Mouse (Mus musculus) monocyte, adult 5-6 weeks (primary cell): ENCODE measurements around the gene Hepacam. TPM values are rescaled to one million over a fixed set of nuclear protein-coding genes. Genes with fewer than 3 reads are reported as not detected.
A peak's percentile ranks its signal among the peaks of the same experiment; 100 is the strongest.

Experiments
- ATAC-seq: fragments of 153-309, 156-312 bp; replicated peaks from 2 replicates; pipeline ENCODE4 v1.8.0; 2017; ENCODE audit warnings: mild to moderate bottlenecking; ENCODE audit not compliant: low TSS enrichment, insufficient number of reproducible peaks, severe bottlenecking, poor library complexity, low FRiP score
- total RNA-seq: library from RNA; stranded (forward); fragments of 200-1000, 200-491, 200-594 nt; gene quantifications from 3 replicates; pipeline ENCODE4 v1.2.3, GENCODE M21; 2017

The Hepacam gene
- total RNA-seq, 1 experiment from 2014 or later, result not detected

DNA sequence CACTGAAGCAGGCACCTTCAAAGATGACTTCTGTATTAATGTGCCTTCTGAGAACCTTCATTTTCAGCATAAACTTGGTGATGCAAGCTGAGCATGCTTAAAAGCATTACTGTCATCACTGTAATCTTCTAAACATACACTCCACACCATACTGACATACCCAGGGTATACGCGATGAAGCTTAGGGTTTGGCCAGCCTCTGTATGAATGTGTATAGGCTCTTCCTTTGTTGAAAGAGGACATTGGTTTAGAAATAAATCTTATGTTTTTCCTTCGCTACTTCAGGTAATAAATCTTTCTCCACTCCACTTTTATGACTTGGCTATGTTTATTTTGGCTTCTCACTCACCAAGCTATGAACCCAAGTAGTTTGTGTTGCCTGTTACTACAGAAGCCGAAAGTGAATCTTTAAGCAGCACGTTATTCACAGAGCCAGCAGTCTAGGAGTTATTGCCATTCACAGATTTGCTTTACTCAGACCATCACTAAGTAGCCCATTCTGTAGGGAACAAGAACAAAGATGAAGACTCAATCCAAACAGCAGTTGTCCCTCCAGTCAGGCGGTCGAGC, 4.2 kb downstream of the Hepacam start:
- ATAC-seq, result no peak

DNA sequence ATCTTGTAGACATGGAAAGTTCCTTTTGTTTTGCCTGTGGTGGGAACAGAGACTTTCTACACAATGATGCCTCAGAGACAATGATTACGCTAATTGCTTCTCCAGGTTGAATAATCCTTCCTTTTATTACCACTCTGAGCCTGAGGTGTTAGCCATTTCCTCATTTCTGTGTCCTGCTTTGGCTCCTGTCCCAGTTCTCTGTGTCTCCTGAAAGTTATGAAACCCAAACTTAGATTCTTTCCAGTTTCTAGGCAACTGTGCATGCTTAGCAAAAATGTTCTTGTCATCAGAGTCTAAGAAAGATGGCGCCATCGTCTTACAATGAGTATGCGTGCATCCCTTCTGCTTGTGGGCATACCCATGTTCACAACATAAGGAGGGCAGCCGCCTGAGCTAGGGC, 8.6 kb downstream of the Hepacam start:
- ATAC-seq, result no peak

DNA sequence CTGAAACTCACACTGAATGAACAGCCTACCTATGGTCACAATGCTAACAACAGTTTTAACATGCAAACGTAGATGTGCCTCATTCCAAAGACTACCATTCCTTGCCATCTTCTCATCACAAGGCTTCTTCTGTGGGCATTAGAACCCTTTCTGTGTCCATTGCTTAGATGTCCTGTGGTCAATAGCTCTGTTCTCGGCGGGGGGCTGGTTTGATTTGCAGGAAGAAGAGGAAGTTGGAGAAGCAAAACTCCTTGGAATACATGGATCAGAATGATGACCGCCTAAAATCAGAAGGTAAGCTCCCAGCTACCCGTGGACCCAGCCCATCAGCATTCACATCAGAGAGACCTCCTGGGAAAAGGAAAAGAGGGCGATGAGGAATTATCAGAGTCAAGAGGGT, 16.0 kb downstream of the Hepacam start:
- ATAC-seq, result no peak

DNA sequence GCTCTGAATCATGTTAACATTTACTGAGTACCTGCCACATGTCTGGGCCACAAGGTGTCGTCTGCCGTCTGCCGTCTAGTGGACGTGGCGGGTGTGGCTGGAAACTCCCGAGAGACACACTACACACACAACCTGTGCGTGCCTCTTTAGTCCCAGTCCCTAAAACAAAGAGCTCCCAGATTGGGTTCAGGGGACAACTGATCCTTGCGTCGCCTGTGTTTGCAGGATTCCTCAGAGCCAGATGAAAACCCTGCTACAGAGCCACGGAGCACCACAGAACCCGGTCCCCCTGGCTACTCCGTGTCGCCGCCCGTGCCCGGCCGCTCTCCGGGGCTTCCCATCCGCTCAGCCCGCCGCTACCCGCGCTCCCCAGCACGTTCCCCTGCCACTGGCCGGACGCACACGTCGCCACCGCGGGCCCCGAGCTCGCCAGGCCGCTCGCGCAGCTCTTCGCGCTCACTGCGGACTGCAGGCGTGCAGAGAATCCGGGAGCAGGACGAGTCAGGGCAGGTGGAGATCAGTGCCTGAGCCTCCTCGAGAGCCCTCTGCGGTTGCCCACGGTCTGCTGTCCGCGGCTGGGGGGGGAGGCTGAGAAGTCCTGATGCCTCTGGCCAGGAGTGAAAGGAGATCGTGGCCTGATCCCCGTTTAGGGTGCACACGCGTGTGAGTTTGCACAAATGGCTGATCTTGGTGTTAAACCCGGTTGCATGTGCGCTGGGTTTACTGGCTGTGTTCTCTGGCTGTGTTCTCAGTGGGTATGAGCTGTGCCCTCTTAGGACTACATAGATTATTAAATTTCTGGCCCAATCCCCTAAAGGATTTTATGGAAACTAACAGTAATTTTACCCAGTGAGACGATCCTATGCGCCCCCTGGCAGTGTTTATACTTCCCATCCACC, 17.4 kb downstream of the Hepacam start:
- no peak for ATAC-seq

GRCm38 (mm10) chr9:37390891-37391290, 23.7 kb downstream of the Hepacam start:
- no peak for ATAC-seq

DNA sequence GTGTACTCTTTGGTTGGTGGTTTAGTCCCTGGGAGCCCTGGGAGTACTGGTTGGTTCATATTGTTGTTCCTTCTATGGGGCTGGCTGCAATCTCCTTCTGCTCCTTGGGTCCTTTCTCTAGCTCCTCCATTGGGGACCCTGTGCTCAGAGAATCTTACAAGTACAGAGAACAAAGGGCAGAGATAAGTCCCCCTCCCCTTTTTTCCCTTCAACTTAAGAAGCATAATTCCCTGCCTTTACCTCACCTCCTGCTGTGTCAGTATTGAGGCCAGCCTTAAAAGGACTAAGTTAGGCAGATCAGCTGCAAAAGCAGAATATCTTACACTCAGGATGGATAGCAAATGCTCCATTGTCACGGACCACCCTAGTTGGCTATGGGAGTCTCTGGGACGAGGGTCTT, 24.9 kb downstream of the Hepacam start:
- no peak for ATAC-seq

GRCm38 (mm10) chr9:37393482-37394131, 26.5 kb downstream of the Hepacam start:
- no peak for ATAC-seq

DNA sequence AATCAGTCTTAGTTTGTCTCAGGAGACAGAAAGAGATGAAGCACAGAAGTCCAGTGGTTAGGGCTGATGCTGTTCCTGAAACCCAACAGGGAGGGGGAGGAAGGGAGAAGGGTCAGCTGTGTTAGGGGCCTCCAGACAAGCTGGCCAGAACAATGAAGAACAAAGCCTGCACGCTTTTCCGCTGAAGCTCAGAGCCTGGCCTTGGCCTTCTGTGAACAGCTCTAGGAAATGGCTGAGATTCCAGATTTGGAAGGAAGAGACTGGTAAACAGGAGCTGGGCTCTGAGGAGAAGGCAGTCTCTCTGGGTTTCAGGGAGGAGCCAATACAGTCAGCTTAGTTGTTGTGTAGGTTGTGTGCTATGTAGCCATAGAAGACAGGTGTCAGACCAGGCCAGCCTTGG, 33.4 kb downstream of the Hepacam start:
- no peak for ATAC-seq

- no peak for ATAC-seq
These were observed 34.7 kb downstream of the Hepacam start, which contains the start of gene Robo4 for GRCm38 (mm10) chr9:37401802-37402201. Robo4 (plus strand) TSS chr9:37401897.

GRCm38 (mm10) chr9:37402501-37402900, 35.4 kb downstream of the Hepacam start:
- no peak; the same call in 1 of the 2 replicates for ATAC-seq

DNA sequence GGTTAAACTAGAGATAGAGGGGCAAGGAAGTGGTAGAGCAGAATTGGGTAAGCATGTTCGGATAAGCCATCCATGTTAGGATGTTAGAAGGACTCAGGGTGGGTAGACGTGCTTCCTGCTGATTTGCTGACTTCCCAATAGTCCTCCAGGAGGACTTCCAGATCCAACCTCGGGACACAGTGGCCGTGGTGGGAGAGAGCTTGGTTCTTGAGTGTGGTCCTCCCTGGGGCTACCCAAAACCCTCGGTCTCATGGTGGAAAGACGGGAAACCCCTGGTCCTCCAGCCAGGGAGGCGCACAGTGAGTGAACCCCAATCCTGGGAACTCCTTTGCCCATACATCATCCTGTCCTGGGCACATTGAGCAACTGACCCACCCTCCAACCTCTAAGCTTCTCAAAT, 35.9 kb downstream of the Hepacam start:
- ATAC-seq, result no peak

DNA sequence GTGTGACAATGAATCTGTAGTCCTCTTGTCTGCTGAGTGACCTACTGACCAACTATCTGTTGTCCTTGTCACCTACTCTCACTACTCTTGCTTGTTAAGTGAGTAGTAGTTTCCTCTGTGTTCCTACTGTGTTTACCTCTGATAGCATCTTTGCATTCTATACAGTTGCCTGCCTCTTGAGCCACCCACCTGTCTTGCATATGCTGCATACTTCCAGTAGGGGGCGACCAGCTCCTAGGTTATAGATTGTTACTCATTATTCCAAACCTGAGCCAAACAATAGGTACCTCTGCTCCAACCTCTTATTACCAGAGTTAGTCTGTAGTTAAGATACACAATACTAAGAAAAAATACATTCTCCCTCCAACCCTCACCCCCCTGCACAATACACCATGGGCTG, 39.2 kb downstream of the Hepacam start:
- ATAC-seq, result peak; percentile 59; the same call in 1 of the 2 replicates

- no peak for ATAC-seq
These were observed 40.8 kb downstream of the Hepacam start for GRCm38 (mm10) chr9:37407850-37408502.

GRCm38 (mm10) chr9:37409698-37410445, 42.7 kb downstream of the Hepacam start:
- ATAC-seq, result no peak

GRCm38 (mm10) chr9:37412989-37413388, 45.8 kb downstream of the Hepacam start:
- no peak for ATAC-seq

- ATAC-seq, result no peak
These were observed 47.5 kb downstream of the Hepacam start for GRCm38 (mm10) chr9:37414666-37415065.

- no peak for ATAC-seq
These were observed 51.6 kb downstream of the Hepacam start for GRCm38 (mm10) chr9:37418791-37419190.

DNA sequence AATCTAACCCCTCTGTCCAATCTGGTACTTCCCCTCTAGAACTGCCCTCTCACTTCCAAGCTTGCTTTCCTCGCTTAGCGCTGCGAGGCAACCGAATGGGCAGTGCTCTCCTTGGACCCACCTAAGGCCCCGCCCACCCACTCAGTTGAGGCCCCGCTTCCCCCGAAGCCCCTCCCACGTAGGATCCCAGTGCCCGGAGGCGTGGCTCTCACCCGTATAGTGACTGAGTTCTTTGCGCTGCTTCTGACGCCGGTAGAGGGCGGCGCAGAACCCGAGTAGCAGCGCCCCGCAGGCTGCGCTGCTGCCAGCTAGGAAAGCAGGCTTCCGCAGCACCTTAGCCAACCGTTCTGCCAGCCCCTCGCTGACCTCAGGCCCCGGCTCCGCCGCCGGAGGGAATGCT, 53.5 kb downstream of the Hepacam start:
- ATAC-seq, result peak; percentile 78
